Mouse (Mus musculus) heart, postnatal 0 days (tissue): ENCODE data around the gene Tmem107. TPM values are rescaled to one million over a fixed set of nuclear protein-coding genes. Genes with fewer than 3 reads are reported as not detected.

ENCODE experiments used
- ATAC-seq: fragments of 200-750 bp; cut with Nextera tagmentation; 2 replicates; pipeline ENCODE4 v1.8.0; 2017; ENCODE audit warnings: low read depth, moderate number of reproducible peaks, moderate library complexity; ENCODE audit not compliant: insufficient read depth
- DNase-seq: peaks from one replicate; pipeline ENCODE4 v3.0.0-alpha.2; 2016; ENCODE audit warnings: low spot score
- H3K27ac ChIP-seq: fragments of 300-500 bp; sonication (generic); 2 replicates; pipeline ENCODE4 v1.5.1; 2014; ENCODE audit warnings: low read depth, mild to moderate bottlenecking
- H3K27me3 ChIP-seq: fragments of 300-500 bp; sonication (generic); 2 replicates; pipeline ENCODE4 v1.6.1; 2014; ENCODE audit warnings: low read length, mixed read lengths; ENCODE audit not compliant: control insufficient read depth, insufficient read depth
- H3K36me3 ChIP-seq: fragments of 300-500 bp; sonication (generic); replicated peaks from 2 replicates; pipeline ENCODE4 v1.6.1; 2014; ENCODE audit warnings: low read length, mixed read lengths; ENCODE audit not compliant: control insufficient read depth, insufficient read depth
- H3K4me1 ChIP-seq: fragments of 300-500 bp; sonication (generic); 2 replicates; pipeline ENCODE4 v1.6.1; 2014; ENCODE audit warnings: antibody characterized with exemption; ENCODE audit not compliant: control insufficient read depth, insufficient read depth
- H3K4me2 ChIP-seq: fragments of 300-500 bp; sonication (generic); 2 replicates; pipeline ENCODE4 v1.6.1; 2014; ENCODE audit warnings: low read depth, mild to moderate bottlenecking, low read length, moderate library complexity
- H3K4me3 ChIP-seq: fragments of 300-500 bp; sonication (generic); 2 replicates; pipeline ENCODE4 v1.5.1; 2014; ENCODE audit warnings: low read depth, low read length
- H3K9ac ChIP-seq: fragments of 300-500 bp; sonication (generic); replicated peaks from 2 replicates; pipeline ENCODE4 v1.6.1; 2014; ENCODE audit warnings: low read depth, low read length, mixed read lengths
- H3K9me3 ChIP-seq: fragments of 300-500 bp; sonication (generic); replicated peaks from 2 replicates; pipeline ENCODE4 v1.6.1; 2016; ENCODE audit warnings: low read length; ENCODE audit not compliant: control insufficient read depth
- CTCF ChIP-seq: IDR thresholded peaks from 2 replicates; pipeline ENCODE4 v1.5.1; 2016; ENCODE audit warnings: antibody characterized with exemption, control low read depth, low read depth
- EP300 ChIP-seq: IDR thresholded peaks from 2 replicates; pipeline ENCODE4 v1.6.1; 2016; ENCODE audit warnings: antibody characterized with exemption, low read depth
- WGBS: fragments of 180-500 bp; shearing (Covaris S2); extraction: QIAGEN DNeasy Blood & Tissue Kit; methylation state at CpG from one replicate; pipeline ENCODE4 v1.1.7; 2014; 5-methylcytosine and 5-hydroxymethylcytosine counted together
- polyA plus RNA-seq: library from polyadenylated mRNA; unstranded; fragments of >200 nt; fragmentation: Nextera tagmentation; extraction: Ambion mirVana; gene quantifications from 2 replicates; pipeline ENCODE4 v1.2.1, GENCODE M21; 2015
- total RNA-seq: library from RNA; depleted of rRNA; stranded (reverse); fragments of >200 nt; gene quantifications from 2 replicates; pipeline ENCODE4 v1.2.3, GENCODE M21; 2014; ENCODE audit warnings: low replicate concordance

The Tmem107 gene
- total and polyA plus RNA-seq, 2 experiments from 2014 or later = 10.9 to 18.3 TPM

DNA sequence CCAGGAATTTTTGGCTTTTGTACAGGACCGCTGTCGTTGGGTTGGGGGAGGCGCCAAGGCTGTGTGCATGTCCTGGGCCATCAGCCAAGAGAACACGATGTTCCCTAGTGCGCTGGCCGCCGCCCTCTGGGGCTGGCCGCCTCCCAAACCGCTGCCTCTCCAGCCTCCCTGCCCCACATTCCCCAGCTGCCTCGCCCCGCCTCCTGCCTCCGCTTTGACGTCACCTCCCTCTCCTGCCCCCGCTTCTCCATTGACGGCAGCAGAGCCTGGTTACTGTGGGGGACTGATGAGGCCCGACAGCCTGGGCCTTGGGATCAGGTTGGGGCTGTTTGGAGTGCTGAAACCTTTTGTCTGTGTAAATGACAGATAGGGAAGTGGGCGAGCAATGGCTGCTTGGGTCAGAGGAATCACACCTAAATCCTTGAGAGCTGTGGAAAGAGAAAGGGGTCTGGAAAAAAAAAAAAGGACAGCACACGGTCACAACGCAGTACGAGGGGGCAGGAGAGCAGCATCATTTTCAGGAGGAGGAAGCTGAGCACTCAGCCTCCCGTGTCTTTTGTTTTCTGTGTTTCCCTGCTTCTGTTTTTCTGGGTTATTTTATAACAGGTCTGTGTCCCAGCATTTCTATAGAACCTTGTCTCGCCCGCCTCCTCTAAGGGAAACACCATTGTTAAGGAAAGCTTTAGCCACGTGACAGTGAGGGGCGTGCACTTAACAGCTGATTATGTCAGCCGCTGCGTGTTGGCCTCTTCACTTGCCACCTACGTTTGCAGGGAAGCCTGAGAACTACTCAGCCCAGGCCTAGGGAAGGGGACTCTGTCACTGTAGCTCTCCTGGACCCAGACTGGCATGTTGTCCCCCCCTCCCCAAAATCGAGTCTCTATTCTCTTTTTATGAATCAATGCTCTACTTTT, 26.6 kb downstream of the Tmem107 start:
- TF ChIP-seq EP300 = peak; percentile 100
- TF ChIP-seq CTCF = no peak
- H3K9me3 ChIP-seq = no peaks in the 10 kb centered on the region
- H3K4me1 ChIP-seq = peaks cover 16% of the 10 kb centered on the region
- peaks cover 27% of the 10 kb centered on the region for H3K36me3 ChIP-seq
- H3K9ac ChIP-seq = peak overlapping the region; percentile 96
- ATAC-seq (peak; percentile 62), DNase-seq (peak; percentile 99)
- H3K27me3 ChIP-seq = no peaks in the 10 kb centered on the region
- H3K4me3 ChIP-seq = peak overlapping the region; percentile 76
- under 1% methylated on average over 28 of the region's 29 CpGs for WGBS
- peak overlapping the region; percentile 71 for H3K4me2 ChIP-seq
- peak overlapping the region; percentile 99 for H3K27ac ChIP-seq

DNA sequence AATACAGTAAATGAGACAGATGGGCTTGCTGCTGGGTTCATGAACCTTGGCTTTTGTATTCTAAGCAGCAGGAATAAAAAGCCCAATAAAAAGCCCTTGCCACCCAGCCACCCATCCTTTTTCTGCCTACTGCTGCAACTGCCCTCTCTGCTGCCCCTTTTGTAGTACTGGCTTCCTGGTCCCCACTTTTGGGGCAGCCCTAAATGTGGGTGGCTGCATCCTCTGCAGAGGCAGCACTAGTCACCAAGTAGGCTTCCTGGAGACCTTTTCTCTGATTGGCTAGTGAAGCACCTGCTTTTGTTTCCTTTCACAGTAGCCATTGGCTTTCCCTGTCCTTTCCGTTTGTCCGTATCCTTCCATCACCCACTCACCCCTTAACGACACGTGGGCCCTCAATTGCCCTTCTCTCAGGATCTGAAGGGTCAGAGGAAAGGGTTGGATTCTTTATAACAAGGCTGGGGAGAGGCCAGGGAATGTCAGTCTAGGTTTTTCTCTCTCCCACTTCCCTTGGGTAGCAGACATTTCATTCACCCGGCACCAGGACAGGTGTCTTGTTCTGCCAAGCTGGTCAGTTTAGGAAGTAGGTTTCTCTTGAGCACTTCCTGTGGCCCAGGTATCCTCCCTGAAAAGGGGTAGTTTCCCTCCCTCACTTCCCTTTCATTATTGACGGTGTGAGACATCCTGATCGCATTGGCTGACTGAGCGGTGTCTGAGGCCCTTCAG, 27.6 kb downstream of the Tmem107 start:
- Histone ChIP-seq H3K36me3 (peaks cover 31% of the 10 kb centered on the region), H3K27ac (peak overlapping the region; percentile 99), H3K9me3 (no peaks in the 10 kb centered on the region), H3K4me3 (peak overlapping the region; percentile 76), H3K4me2 (peak overlapping the region; percentile 71), H3K9ac (peak overlapping the region; percentile 76), H3K4me1 (peaks cover 16% of the 10 kb centered on the region), H3K27me3 (no peaks in the 10 kb centered on the region)
- ATAC-seq = no peak
- TF ChIP-seq EP300 (no peak), CTCF (no peak)
- 16% methylated on average over 8 of the region's 8 CpGs for WGBS
- DNase-seq = no peak

DNA sequence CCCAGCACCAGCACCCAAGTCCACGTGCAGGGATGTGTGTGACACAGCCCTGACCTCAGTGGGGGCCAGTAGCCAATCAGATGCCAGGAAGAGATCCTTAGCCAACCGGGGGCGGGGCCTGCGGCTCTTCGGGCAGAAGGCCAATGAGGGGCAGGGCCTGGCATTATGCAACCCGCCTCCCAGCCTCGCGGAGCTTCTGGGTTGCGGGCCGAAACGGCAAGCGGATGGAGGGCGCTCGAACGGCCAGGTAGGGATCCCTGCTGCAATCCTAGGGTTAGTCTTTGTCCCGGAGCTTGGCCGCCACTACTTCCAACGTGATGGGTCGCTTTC, 28.1 kb downstream of the Tmem107 start:
- under 1% methylated on average over 19 of the region's 19 CpGs for WGBS
- Histone ChIP-seq H3K4me3 (peak overlapping the region; percentile 76), H3K4me2 (peak overlapping the region; percentile 71), H3K27ac (peak overlapping the region; percentile 99), H3K9ac (peak overlapping the region; percentile 66), H3K4me1 (peaks cover 16% of the 10 kb centered on the region), H3K9me3 (no peaks in the 10 kb centered on the region), H3K27me3 (no peaks in the 10 kb centered on the region), H3K36me3 (peaks cover 36% of the 10 kb centered on the region)
- DNase-seq (peak; percentile 96), ATAC-seq (peak; percentile 16)
- no peak; the same call in 1 of the 2 replicates for TF ChIP-seq EP300
- TF ChIP-seq CTCF = no peak

DNA sequence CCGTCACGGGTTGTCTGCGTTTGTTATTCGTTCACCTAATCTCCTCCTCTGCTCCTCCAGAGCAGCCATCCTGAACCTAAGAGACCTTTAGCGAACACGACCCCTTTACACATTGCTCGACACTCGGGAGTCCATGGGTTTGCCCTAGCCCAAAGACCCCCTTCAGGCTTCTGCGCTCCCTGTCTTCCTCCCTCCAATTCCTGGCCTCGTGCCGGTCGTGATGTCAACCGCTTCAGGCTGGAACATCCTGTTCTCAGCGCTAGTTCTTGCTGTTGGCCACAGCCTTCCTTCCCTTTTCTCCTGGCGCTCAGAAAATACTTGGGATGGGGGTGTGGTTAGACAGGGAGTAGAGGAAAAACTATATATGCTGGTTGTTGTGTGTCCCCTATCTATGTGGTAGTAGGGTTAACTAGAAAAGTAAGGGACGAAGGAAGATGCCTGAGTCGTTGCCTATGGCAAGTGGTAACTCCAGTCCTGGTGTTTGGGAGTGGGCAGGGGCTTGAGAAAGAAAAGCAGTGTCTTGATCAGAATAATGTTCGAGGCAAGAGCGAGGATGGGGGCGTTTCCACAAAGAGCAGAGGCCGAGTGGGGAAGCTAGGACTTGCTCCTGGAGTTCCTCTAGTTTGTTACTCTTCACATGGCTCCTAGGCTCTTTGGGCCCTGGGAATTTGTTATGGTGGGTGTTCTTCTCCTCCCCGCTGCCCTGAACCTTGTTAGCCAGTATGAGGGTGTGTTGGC, 28.7 kb downstream of the Tmem107 start:
- Histone ChIP-seq H3K9me3 (no peaks in the 10 kb centered on the region), H3K27me3 (no peaks in the 10 kb centered on the region), H3K4me1 (peaks cover 16% of the 10 kb centered on the region), H3K36me3 (peaks cover 43% of the 10 kb centered on the region), H3K9ac (peak overlapping the region; percentile 66), H3K27ac (peak overlapping the region; percentile 99), H3K4me3 (peak overlapping the region; percentile 76), H3K4me2 (peak overlapping the region; percentile 71)
- no peak for ATAC-seq
- TF ChIP-seq EP300 = peak; percentile 92
- TF ChIP-seq CTCF = no peak
- peak; percentile 77 for DNase-seq
- WGBS = 2% methylated on average over 22 of the region's 22 CpGs

DNA sequence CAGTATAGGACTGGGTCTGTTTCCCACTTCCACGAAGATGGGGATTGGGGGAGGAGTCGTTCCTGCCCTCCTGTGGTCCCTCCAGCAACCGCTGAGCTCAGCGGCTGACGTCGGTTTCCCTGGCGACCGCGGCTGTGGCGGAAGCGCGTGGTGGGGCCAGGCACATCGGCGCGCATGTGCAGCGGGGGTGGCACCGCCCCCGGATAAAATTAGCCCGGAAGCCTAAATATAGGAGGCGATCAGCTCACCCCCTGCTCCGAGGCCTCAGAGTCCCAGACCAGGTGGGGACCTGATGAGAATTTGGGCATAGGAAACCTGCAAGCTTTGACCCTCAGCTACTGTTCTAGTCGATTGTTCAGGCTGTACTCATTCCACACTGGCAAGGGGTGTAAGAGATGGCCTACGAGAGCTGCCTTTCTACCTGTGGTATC, 29.3 kb downstream of the Tmem107 start:
- Histone ChIP-seq H3K27me3 (no peaks in the 10 kb centered on the region), H3K4me3 (peak overlapping the region; percentile 76), H3K9ac (peak overlapping the region; percentile 66), H3K4me1 (peaks cover 16% of the 10 kb centered on the region), H3K36me3 (peaks cover 49% of the 10 kb centered on the region), H3K9me3 (no peaks in the 10 kb centered on the region), H3K4me2 (peak overlapping the region; percentile 71), H3K27ac (peak overlapping the region; percentile 99)
- peak; percentile 31 for ATAC-seq
- peak; percentile 25; the same call in 1 of the 2 replicates for TF ChIP-seq CTCF
- TF ChIP-seq EP300 = peak; percentile 80
- peak; percentile 97 for DNase-seq
- WGBS = under 1% methylated on average over 23 of the region's 23 CpGs
